In genomic region chr10:107931833-107932828, GRCm38 (mm10) we compare ENCODE assay signal across 9 mouse cellular contexts. TPM values are rescaled to one million over a fixed set of nuclear protein-coding genes. Genes with fewer than 3 reads are reported as not detected.
DNase-seq lines count a peak whose midpoint lies in the region; ATAC-seq and TF ChIP-seq lines count a peak whose summit lies in the region.
"Had no signal": no experiment of that assay in that cellular context is flagged by ENCODE, and none has a peak within 500 bp of the region (broad histone marks: within the 10 kb centered on the region; RNA-seq: fewer than 3 reads in every experiment).

No protein-coding gene starts in this region.

- peak; percentile 78 for DNase-seq in adrenal gland, adult 2 months
- DNase-seq in frontal cortex, adult 2 months (ENCODE audit: extremely low spot score in 1 of 2, low spot score in 1 of 2) = peak; percentile 67 to 88
- DNase-seq in layer of hippocampus, adult 11-12 months (ENCODE audit: low spot score) = peak; percentile 71
- DNase-seq in retina, postnatal 7 days (ENCODE audit: low read depth, low spot score) = peak; percentile 4
- no peak for DNase-seq in cerebellum, adult 9-11 months

- H3K9me3 ChIP-seq in E14TG2a.4 (ENCODE audit: low read length) = peaks cover 5% of the 10 kb centered on the region; the same call in 1 of the 2 replicates
- H3K9me3 ChIP-seq in lung, embryonic 16.5 days (ENCODE audit: control insufficient read depth, low read length) = no peaks in the 10 kb centered on the region

- H3K27ac ChIP-seq in lung, embryonic 16.5 days (ENCODE audit: low read length) = peak overlapping the region; percentile 84

- TF ChIP-seq CTCF in E14TG2a.4 (conservative IDR thresholded peaks at IDR 0.05; ENCODE audit: low read length) = 0 out of 2 replicates have a peak, but pooled peaks have one; percentile 7

- ATAC-seq in hematopoietic stem cell, adult 5-6 weeks (replicated peaks in 1 of 2; ENCODE audit: insufficient read depth in 1 of 2, low FRiP score in 2 of 2, low TSS enrichment in 1 of 2, low read depth in 1 of 2, poor library complexity in 2 of 2, severe bottlenecking in 2 of 2) = peak; percentile 87 to 89
- peak; percentile 76 for ATAC-seq in lung, embryonic 16.5 days (ENCODE audit: low read depth)

- WGBS in lung, embryonic 16.5 days = 16% methylated on average over 9 of the region's 10 CpGs

- no peak overlapping the region for H3K4me3 ChIP-seq in E14TG2a.4 (replicated peaks; ENCODE audit: low read length)
- H3K4me3 ChIP-seq in lung, embryonic 16.5 days (ENCODE audit: low read length) = no peak overlapping the region
- H3K4me3 ChIP-seq: erythroblast, embryonic 14.5 days had no signal

- H3K36me3 ChIP-seq in E14TG2a.4 (ENCODE audit: insufficient read depth, low read length) = no peaks in the 10 kb centered on the region
- no peaks in the 10 kb centered on the region for H3K36me3 ChIP-seq in lung, embryonic 16.5 days (ENCODE audit: control insufficient read depth, insufficient read depth, low read length)

- no peaks in the 10 kb centered on the region for H3K4me1 ChIP-seq in E14TG2a.4 (replicated peaks; ENCODE audit: low read depth, low read length)
- H3K4me1 ChIP-seq in lung, embryonic 16.5 days (replicated peaks; ENCODE audit: control insufficient read depth, insufficient read depth, low read length) = peaks cover 13% of the 10 kb centered on the region

- H3K4me2 ChIP-seq in lung, embryonic 16.5 days (ENCODE audit: low read depth, low read length) = no peak overlapping the region

- no peak overlapping the region for H3K9ac ChIP-seq in lung, embryonic 16.5 days (ENCODE audit: low read length)

- H3K27me3 ChIP-seq in E14TG2a.4 (ENCODE audit: insufficient read depth, low read length) = no peaks in the 10 kb centered on the region
- no peaks in the 10 kb centered on the region for H3K27me3 ChIP-seq in lung, embryonic 16.5 days (ENCODE audit: control insufficient read depth, insufficient read depth, low read depth, low read length)

RNA-seq across cellular contexts. Expression of gene Otogl, which starts 20.2 kb away (rescaled TPM):
- under 1 TPM; 0.17 to 0.31 TPM for total RNA-seq in adrenal gland, adult 2 months (2021)
- polyA plus RNA-seq in adrenal gland, adult 2 months (2012; rRNA removed) = not detected in 2 replicates
- polyA plus RNA-seq in frontal cortex, adult 2 months (2012; rRNA removed) = 0.63 and 0.90 TPM in 2 replicates
- 0.13 TPM in 1 of 2 replicates, not detected in the other for total RNA-seq in hematopoietic stem cell, adult 5-6 weeks (2017)
- polyA plus RNA-seq in lung, embryonic 16.5 days (2015; fragmentation: Nextera tagmentation; extraction: Ambion mirVana) = 0.06 and 0.21 TPM in 2 replicates
- polyA plus RNA-seq: erythroblast, embryonic 14.5 days had no signal
